Mouse (Mus musculus) lung, postnatal 36 days (tissue): ENCODE data around the gene Ptprn2.

ENCODE experiments used
- DNase-seq: peaks from one replicate; pipeline ENCODE4 v3.0.0; 2022; ENCODE audit warnings: mixed read lengths

The Ptprn2 gene

GRCm38 (mm10) chr12:117151611-117152010, 666.1 kb downstream of the Ptprn2 start:
- no peak for DNase-seq

GRCm38 (mm10) chr12:117152366-117153165, 667.0 kb downstream of the Ptprn2 start:
- no peak for DNase-seq

GRCm38 (mm10) chr12:117153166-117153480, 667.6 kb downstream of the Ptprn2 start:
- DNase-seq: no peak

- peak; percentile 18 for DNase-seq
Observed at GRCm38 (mm10) chr12:117153671-117154355, 668.3 kb downstream of the Ptprn2 start.

- DNase-seq: no peak
Observed at GRCm38 (mm10) chr12:117154356-117155243, 669.1 kb downstream of the Ptprn2 start.

GRCm38 (mm10) chr12:117155307-117156220, 670.0 kb downstream of the Ptprn2 start:
- no peak for DNase-seq

- DNase-seq: no peak
Observed at GRCm38 (mm10) chr12:117156256-117156655, 670.7 kb downstream of the Ptprn2 start.

- DNase-seq: no peak
Observed at GRCm38 (mm10) chr12:117156786-117157185, 671.3 kb downstream of the Ptprn2 start.

GRCm38 (mm10) chr12:117157249-117157648, 671.7 kb downstream of the Ptprn2 start:
- DNase-seq: no peak

- DNase-seq: no peak
Observed at GRCm38 (mm10) chr12:117157660-117158386, 672.3 kb downstream of the Ptprn2 start.

GRCm38 (mm10) chr12:117158950-117159668, 673.6 kb downstream of the Ptprn2 start:
- DNase-seq: no peak

GRCm38 (mm10) chr12:117159669-117160210, 674.2 kb downstream of the Ptprn2 start:
- no peak for DNase-seq

- DNase-seq: no peak
Observed at GRCm38 (mm10) chr12:117160211-117160891, 674.8 kb downstream of the Ptprn2 start.

- DNase-seq: no peak
Observed at GRCm38 (mm10) chr12:117162180-117162579, 676.7 kb downstream of the Ptprn2 start.

- peak; percentile 41 for DNase-seq
Observed at GRCm38 (mm10) chr12:117163789-117164188, 678.3 kb downstream of the Ptprn2 start.

GRCm38 (mm10) chr12:117166266-117166665, 680.7 kb downstream of the Ptprn2 start:
- peak; percentile 44 for DNase-seq

- no peak for DNase-seq
Observed at GRCm38 (mm10) chr12:117169670-117170069, 684.1 kb downstream of the Ptprn2 start.

- no peak for DNase-seq
Observed at GRCm38 (mm10) chr12:117172529-117172884, 687.0 kb downstream of the Ptprn2 start.

GRCm38 (mm10) chr12:117172885-117173529, 687.5 kb downstream of the Ptprn2 start:
- DNase-seq: no peak
